Mouse (Mus musculus) embryonic facial prominence, embryonic 15.5 days (tissue): ENCODE measurements at regions not wholly inside any gene's neighbourhood (a gene's known extent, or its start where the extent isn't known, plus 50 kb on each side); places are given as distances from the start of the nearest gene placed in this dataset.

ENCODE experiments used
- ATAC-seq: fragments of 200-750 bp; cut with Nextera tagmentation; 2 replicates; pipeline ENCODE4 v1.8.0; 2017; ENCODE audit warnings: low read depth, moderate TSS enrichment; ENCODE audit not compliant: insufficient number of reproducible peaks, low FRiP score, low TSS enrichment
- H3K27ac ChIP-seq: fragments of 300-500 bp; sonication (generic); replicated peaks from 2 replicates; pipeline ENCODE4 v1.5.1; 2015; ENCODE audit warnings: mild to moderate bottlenecking, inconsistent platforms
- H3K27me3 ChIP-seq: fragments of 300-500 bp; sonication (generic); 2 replicates; pipeline ENCODE4 v1.6.1; 2015; ENCODE audit warnings: inconsistent platforms
- H3K36me3 ChIP-seq: fragments of 300-500 bp; sonication (generic); 2 replicates; pipeline ENCODE4 v1.6.1; 2015; ENCODE audit warnings: mild to moderate bottlenecking, inconsistent platforms
- H3K4me1 ChIP-seq: fragments of 300-500 bp; sonication (generic); 2 replicates; pipeline ENCODE4 v1.6.1; 2015; ENCODE audit warnings: inconsistent platforms
- H3K4me2 ChIP-seq: fragments of 300-500 bp; sonication (generic); replicated peaks from 2 replicates; pipeline ENCODE4 v1.6.1; 2015; ENCODE audit warnings: mild to moderate bottlenecking, inconsistent platforms
- H3K4me3 ChIP-seq: fragments of 300-500 bp; sonication (generic); replicated peaks from 2 replicates; pipeline ENCODE4 v1.5.1; 2015; ENCODE audit warnings: mild to moderate bottlenecking, inconsistent platforms
- H3K9ac ChIP-seq: fragments of 300-500 bp; sonication (generic); 2 replicates; pipeline ENCODE4 v1.6.1; 2015; ENCODE audit warnings: inconsistent platforms
- H3K9me3 ChIP-seq: fragments of 300-500 bp; sonication (generic); replicated peaks from 2 replicates; pipeline ENCODE4 v1.6.1; 2016; ENCODE audit warnings: inconsistent platforms
- WGBS: fragments of 180-500 bp; shearing (Covaris S2); methylation state at CpG from one replicate; pipeline ENCODE4 v1.1.7; 2015; 5-methylcytosine and 5-hydroxymethylcytosine counted together

DNA sequence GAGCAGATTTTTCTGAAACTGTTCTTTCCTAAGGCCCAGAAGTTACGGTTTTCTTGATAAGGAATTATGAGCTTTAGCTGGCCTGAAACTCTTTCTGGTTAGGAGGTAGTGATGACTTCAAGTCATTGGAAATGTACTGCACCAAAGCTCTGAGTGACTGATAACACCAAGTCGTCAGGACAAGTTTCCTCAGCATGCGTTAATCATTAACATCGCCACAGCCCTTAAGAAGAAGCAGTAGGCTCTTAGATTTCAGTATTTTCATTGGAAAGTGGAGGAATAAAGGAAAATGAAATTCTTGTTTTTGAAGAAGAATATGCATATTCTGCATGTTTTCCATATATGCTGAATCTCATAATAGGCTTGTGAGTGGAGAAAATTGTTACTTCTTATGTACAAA is 390.3 kb upstream of the Gm11114 start:
- 78% methylated on average over 4 of the region's 4 CpGs for WGBS
- Histone ChIP-seq H3K9me3 (no peaks in the 10 kb centered on the region), H3K4me3 (no peak overlapping the region), H3K36me3 (no peaks in the 10 kb centered on the region), H3K4me1 (no peaks in the 10 kb centered on the region), H3K4me2 (no peak overlapping the region), H3K9ac (no peak overlapping the region), H3K27ac (no peak overlapping the region), H3K27me3 (no peaks in the 10 kb centered on the region)
- ATAC-seq, result no peak

DNA sequence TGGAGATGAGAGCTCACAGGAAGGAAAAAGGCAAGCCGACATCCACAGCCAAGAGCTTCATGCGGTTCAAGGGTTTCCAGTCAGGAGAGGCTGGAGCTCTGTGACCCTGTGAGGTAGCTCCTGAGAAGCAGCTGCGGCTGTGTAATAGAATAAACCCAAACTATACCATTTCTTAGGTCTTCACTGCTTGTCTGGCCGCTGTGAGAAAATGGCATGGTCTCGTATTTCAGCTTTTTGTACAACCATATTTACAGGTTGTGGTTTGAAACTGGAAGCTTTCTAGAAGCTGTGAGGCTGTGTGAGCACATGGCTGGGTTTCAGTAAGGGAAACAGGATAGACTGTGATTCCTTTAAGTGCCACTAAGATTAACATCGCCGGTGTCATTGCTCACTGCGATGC is 388.6 kb upstream of the Gm11114 start:
- peak; percentile 19; the same call in 1 of the 2 replicates for ATAC-seq
- Histone ChIP-seq H3K4me3 (no peak overlapping the region), H3K36me3 (no peaks in the 10 kb centered on the region), H3K27ac (no peak overlapping the region), H3K9me3 (no peaks in the 10 kb centered on the region), H3K27me3 (no peaks in the 10 kb centered on the region), H3K4me1 (no peaks in the 10 kb centered on the region), H3K9ac (no peak overlapping the region), H3K4me2 (no peak overlapping the region)
- 61% methylated on average over 8 of the region's 8 CpGs for WGBS

DNA sequence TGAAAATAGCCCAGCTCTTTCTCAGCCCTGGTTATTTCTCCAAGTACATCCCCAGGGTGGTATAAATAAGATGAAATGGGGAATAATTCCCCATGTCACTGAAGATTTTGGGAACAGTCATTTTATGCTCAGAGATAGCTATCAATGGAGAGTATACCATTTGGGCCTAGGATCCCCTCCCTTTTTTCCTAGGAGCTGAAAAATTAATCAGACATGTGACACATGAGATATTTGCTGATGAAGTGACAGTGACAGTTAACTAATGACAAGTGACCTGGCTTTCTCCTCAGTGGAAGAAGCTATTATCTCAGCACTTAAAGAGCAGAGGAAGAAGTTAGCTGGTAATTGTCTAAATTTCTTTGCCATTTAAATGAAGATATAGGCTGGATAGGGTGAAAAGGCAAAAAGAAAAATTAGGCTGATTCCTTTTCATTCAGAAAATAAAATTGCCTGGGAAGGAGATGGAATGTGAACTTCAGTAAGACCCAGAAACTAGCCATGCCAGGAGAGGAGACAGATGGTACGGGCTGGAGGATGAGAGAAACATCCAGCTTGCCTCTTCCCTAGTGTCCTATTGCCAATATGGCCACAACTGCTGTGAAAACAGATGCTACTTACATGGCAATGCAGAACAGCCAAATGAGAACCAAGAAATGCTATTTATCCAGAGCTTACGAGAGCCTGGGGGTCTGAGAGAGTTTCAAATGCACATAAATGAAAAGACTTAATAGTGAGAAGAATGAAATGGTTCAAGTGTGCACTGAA is 376.1 kb upstream of the Gm11114 start:
- no peak overlapping the region for H3K9ac ChIP-seq
- no peaks in the 10 kb centered on the region for H3K9me3 ChIP-seq
- H3K36me3 ChIP-seq, result no peaks in the 10 kb centered on the region
- no peak for ATAC-seq
- 72% methylated on average over 2 of the region's 2 CpGs for WGBS
- H3K4me1 ChIP-seq, result no peaks in the 10 kb centered on the region
- no peaks in the 10 kb centered on the region for H3K27me3 ChIP-seq
- H3K4me3 ChIP-seq, result no peak overlapping the region
- no peak overlapping the region for H3K27ac ChIP-seq
- H3K4me2 ChIP-seq, result no peak overlapping the region

DNA sequence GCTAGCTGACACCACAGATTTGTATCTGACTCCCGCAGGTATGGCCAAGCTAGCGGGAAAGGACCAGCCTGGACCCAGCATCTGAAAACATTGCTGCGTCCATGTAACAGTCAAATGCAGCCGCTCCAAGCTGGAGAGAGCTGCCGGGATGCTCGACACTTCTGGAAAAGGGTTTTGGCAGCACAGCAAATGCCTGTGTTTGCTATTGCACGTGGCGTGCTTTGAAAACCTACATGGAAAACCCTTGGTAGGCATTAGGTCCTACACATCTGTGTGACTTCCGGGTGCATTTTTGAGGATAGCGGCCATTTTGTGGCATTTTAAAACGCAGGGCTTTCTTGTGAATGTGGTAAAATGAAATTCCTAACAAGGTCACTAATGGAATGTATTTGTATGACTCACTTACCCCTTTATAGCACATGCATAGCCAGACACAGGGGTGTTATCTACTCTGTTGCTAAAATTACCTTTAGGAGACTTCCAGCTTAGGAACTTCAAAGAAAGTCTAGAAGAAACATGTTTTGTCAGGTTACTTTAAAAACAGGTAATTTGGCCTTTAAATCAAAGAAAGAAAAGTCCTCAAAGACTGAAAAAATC is 345.9 kb upstream of the Gm11114 start:
- H3K9ac ChIP-seq, result no peak overlapping the region
- H3K9me3 ChIP-seq, result no peaks in the 10 kb centered on the region
- H3K36me3 ChIP-seq, result no peaks in the 10 kb centered on the region
- no peaks in the 10 kb centered on the region for H3K4me1 ChIP-seq
- no peak overlapping the region for H3K27ac ChIP-seq
- WGBS, result 84% methylated on average over 11 of the region's 11 CpGs
- ATAC-seq, result no peak
- no peak overlapping the region for H3K4me2 ChIP-seq
- H3K4me3 ChIP-seq, result no peak overlapping the region
- no peaks in the 10 kb centered on the region for H3K27me3 ChIP-seq

GRCm38 (mm10) chr9:84969975-84970608 is 342.5 kb upstream of the Gm11114 start:
- H3K4me3 ChIP-seq, result no peak overlapping the region
- H3K9ac ChIP-seq, result no peak overlapping the region
- no peak for ATAC-seq
- no peaks in the 10 kb centered on the region for H3K4me1 ChIP-seq
- H3K27ac ChIP-seq, result no peak overlapping the region
- H3K9me3 ChIP-seq, result no peaks in the 10 kb centered on the region
- 87% methylated on average over 3 of the region's 3 CpGs for WGBS
- no peak overlapping the region for H3K4me2 ChIP-seq
- H3K27me3 ChIP-seq, result no peaks in the 10 kb centered on the region
- no peaks in the 10 kb centered on the region for H3K36me3 ChIP-seq

GRCm38 (mm10) chr9:84977470-84977869 is 335.1 kb upstream of the Gm11114 start:
- no peak overlapping the region for H3K27ac ChIP-seq
- 77% methylated on average over 5 of the region's 5 CpGs for WGBS
- H3K9ac ChIP-seq, result no peak overlapping the region
- H3K4me1 ChIP-seq, result no peaks in the 10 kb centered on the region
- H3K4me3 ChIP-seq, result no peak overlapping the region
- no peaks in the 10 kb centered on the region for H3K36me3 ChIP-seq
- no peak for ATAC-seq
- H3K27me3 ChIP-seq, result no peaks in the 10 kb centered on the region
- no peak overlapping the region for H3K4me2 ChIP-seq
- no peaks in the 10 kb centered on the region for H3K9me3 ChIP-seq

DNA sequence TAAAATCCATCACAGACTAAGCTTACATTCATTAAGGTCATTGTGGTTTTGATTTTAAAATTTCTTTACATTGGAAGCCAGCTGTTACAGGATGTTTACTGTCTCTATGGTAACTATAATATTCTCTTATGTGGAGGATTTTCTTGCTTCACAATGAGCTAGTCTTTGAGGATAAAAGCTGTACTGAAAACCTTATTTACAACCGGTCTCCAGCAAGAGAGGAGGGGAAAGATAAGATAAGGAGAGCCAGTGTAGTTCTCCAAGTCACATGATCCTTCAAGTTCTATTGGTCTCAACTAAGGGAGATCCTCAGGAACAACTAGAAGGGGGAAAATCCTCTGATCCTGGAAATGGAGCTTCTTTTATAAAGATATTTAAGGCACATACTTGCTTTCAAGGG is 309.2 kb upstream of the Gm11114 start:
- Histone ChIP-seq H3K27me3 (no peaks in the 10 kb centered on the region), H3K4me3 (no peak overlapping the region), H3K36me3 (no peaks in the 10 kb centered on the region), H3K9me3 (no peaks in the 10 kb centered on the region), H3K4me1 (no peaks in the 10 kb centered on the region), H3K9ac (no peak overlapping the region), H3K4me2 (no peak overlapping the region), H3K27ac (no peak overlapping the region)
- ATAC-seq, result no peak
- WGBS, result 29% methylated on average over 1 of the region's 1 CpGs

- H3K27me3 ChIP-seq, result no peaks in the 10 kb centered on the region
- WGBS, result 39% methylated on average over 1 of the region's 1 CpGs
- ATAC-seq, result no peak
Measured at GRCm38 (mm10) chr9:85011361-85011760, 301.2 kb upstream of the Gm11114 start.

GRCm38 (mm10) chr9:85048112-85048978 is 264.2 kb upstream of the Gm11114 start:
- Histone ChIP-seq H3K9me3 (no peaks in the 10 kb centered on the region), H3K27me3 (no peaks in the 10 kb centered on the region), H3K9ac (no peak overlapping the region), H3K36me3 (no peaks in the 10 kb centered on the region), H3K4me3 (no peak overlapping the region), H3K4me2 (no peak overlapping the region), H3K27ac (no peak overlapping the region), H3K4me1 (no peaks in the 10 kb centered on the region)
- WGBS, result 60% methylated on average over 2 of the region's 2 CpGs
- no peak for ATAC-seq

More at GRCm38 (mm10) chr9:85011361-85011760, 301.2 kb upstream of the Gm11114 start:
- H3K4me2 ChIP-seq, result no peak overlapping the region
- no peak overlapping the region for H3K4me3 ChIP-seq
- no peak overlapping the region for H3K9ac ChIP-seq
- H3K4me1 ChIP-seq, result no peaks in the 10 kb centered on the region
- no peaks in the 10 kb centered on the region for H3K36me3 ChIP-seq
- H3K9me3 ChIP-seq, result no peaks in the 10 kb centered on the region
- H3K27ac ChIP-seq, result no peak overlapping the region

GRCm38 (mm10) chr9:85052526-85052925 is 260.0 kb upstream of the Gm11114 start:
- ATAC-seq, result no peak
- Histone ChIP-seq H3K4me1 (no peaks in the 10 kb centered on the region), H3K4me2 (no peak overlapping the region), H3K4me3 (no peak overlapping the region), H3K9me3 (no peaks in the 10 kb centered on the region), H3K36me3 (no peaks in the 10 kb centered on the region), H3K27me3 (no peaks in the 10 kb centered on the region), H3K9ac (no peak overlapping the region), H3K27ac (no peak overlapping the region)
- 78% methylated on average over 4 of the region's 4 CpGs for WGBS

- Histone ChIP-seq H3K36me3 (no peaks in the 10 kb centered on the region), H3K4me1 (no peaks in the 10 kb centered on the region), H3K4me2 (no peak overlapping the region), H3K27me3 (no peaks in the 10 kb centered on the region), H3K9ac (no peak overlapping the region), H3K9me3 (no peaks in the 10 kb centered on the region), H3K4me3 (no peak overlapping the region), H3K27ac (no peak overlapping the region)
- 73% methylated on average over 5 of the region's 5 CpGs for WGBS
- ATAC-seq, result no peak
Measured at GRCm38 (mm10) chr9:85079975-85080374, 232.6 kb upstream of the Gm11114 start.
